Mouse (Mus musculus): ENCODE results near the gene Arhgap17. TPM values are rescaled to one million over a fixed set of nuclear protein-coding genes. Genes with fewer than 3 reads are reported as not detected.

Gene Arhgap17
- total and polyA plus RNA-seq, 3 experiments: 6.7 to 56.1 (median 7.4) TPM

GRCm38 (mm10) chr7:123354851-123355250, 14.9 kb downstream of the Arhgap17 start:
- Histone ChIP-seq H3K4me2 (ENCODE audit: insufficient read depth, low read depth, poor library complexity, severe bottlenecking) (peak overlapping the region; percentile 78), H3K36me3 (replicated peaks in 1 of 2; ENCODE audit: control insufficient read depth in 1 of 2, insufficient read depth in 1 of 2, low read length in 1 of 2) (peaks cover 0 to 45% of the 10 kb centered on the region in 2 experiments), H3K9me3 (replicated peaks; ENCODE audit: low read length) (peaks cover 5% of the 10 kb centered on the region), H3K4me1 (ENCODE audit: control insufficient read depth in 1 of 2, insufficient read depth in 2 of 2) (peaks cover 35 to 94% of the 10 kb centered on the region in 2 experiments), H3K9ac (ENCODE audit: insufficient read depth, low read depth) (0 out of 2 replicates have a peak overlapping the region, but pooled peaks have one; percentile 34), H3K27me3 (replicated peaks) (no peaks in the 10 kb centered on the region), H3K4me3 (replicated peaks in 1 of 3; ENCODE audit: low read depth in 2 of 3, low read length in 2 of 3, poor library complexity in 1 of 3) (no peak overlapping the region), H3K27ac (ENCODE audit: insufficient read depth, low read depth) (peak overlapping the region; percentile 97; the same call in 1 of the 2 replicates), H3K79me2 (replicated peaks; ENCODE audit: control insufficient read depth, extremely low read depth, insufficient read depth, poor library complexity, severe bottlenecking) (peaks cover 53% of the 10 kb centered on the region)
- TF ChIP-seq ZNF384 (IDR thresholded peaks at IDR 0.05; ENCODE audit: low read depth, low read length) (no peak), RCOR1 (conservative IDR thresholded peaks at IDR 0.05; ENCODE audit: low read depth, low read length) (no peak), ETS1 (conservative IDR thresholded peaks at IDR 0.05; ENCODE audit: low read depth, low read length) (no peak), POLR2A (IDR thresholded peaks at IDR 0.05; ENCODE audit: low read depth, low read length) (no peak), ZC3H11A (IDR thresholded peaks at IDR 0.05; ENCODE audit: low read depth, low read length) (no peak), E2F4 (IDR thresholded peaks at IDR 0.05; ENCODE audit: insufficient replicate concordance, low read depth, low read length) (no peak), MAZ (IDR thresholded peaks at IDR 0.05; ENCODE audit: low read depth, low read length) (no peak), BHLHE40 (IDR thresholded peaks at IDR 0.05; ENCODE audit: low read depth, low read length) (no peak), ELF1 (IDR thresholded peaks at IDR 0.05; ENCODE audit: low read depth, low read length) (no peak), JUND (conservative IDR thresholded peaks at IDR 0.05; ENCODE audit: low read depth, low read length) (no peak), JUN (IDR thresholded peaks at IDR 0.05; ENCODE audit: insufficient read depth, low read depth, low read length) (no peak), NRF1 (IDR thresholded peaks at IDR 0.05; ENCODE audit: low read depth, low read length) (no peak)
- dilution Hi-C loops (cut with MboI; ENCODE audit: extremely low pct_ligation_motif_present, extremely low pct_unique_long_range_greater_than_20kb, low sequenced_read_pairs): no loop called here
- in situ Hi-C loops (cut with MboI; ENCODE audit: low pct_ligation_motif_present, low pct_unique_long_range_greater_than_20kb, low sequenced_read_pairs): no loop called here
- DNase-seq (ENCODE audit: extremely low read depth): no peak

DNA sequence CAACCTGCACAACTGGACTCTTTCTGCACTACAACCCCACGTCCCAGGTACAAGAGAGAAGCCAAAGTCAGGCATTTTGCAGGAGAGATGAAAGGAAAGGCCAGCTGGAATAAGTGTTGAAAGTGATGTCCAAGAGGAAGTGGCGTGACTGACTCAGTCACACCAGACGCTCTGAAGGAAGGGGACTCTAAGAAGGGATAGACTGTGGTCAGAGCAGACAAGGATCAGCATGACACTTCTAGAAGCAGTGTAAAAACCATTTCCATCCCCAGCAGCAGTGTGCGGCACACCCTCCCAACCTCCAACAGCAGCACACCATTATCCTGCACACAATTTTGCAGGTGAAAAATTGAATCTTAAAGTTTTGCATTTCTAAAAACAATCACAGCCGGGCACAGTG, 15.3 kb downstream of the Arhgap17 start:
- TF ChIP-seq NRF1 (IDR thresholded peaks at IDR 0.05; ENCODE audit: low read depth, low read length): no peak
- no peak for TF ChIP-seq MEF2A (IDR thresholded peaks at IDR 0.05; ENCODE audit: borderline replicate concordance, low read depth, low read length)
- TF ChIP-seq TBP (conservative IDR thresholded peaks at IDR 0.05; ENCODE audit: low read depth, low read length): no peak
- TF ChIP-seq SMC3 (IDR thresholded peaks at IDR 0.05; ENCODE audit: low read depth, low read length): no peak
- no peak for TF ChIP-seq ZC3H11A (IDR thresholded peaks at IDR 0.05; ENCODE audit: low read depth, low read length)
- no peak for TF ChIP-seq ZKSCAN1 (IDR thresholded peaks at IDR 0.05; ENCODE audit: borderline replicate concordance, low read depth, low read length)
- DNase-seq (ENCODE audit: extremely low read depth): no peak
- Histone ChIP-seq H3K4me2 (ENCODE audit: insufficient read depth, low read depth, poor library complexity, severe bottlenecking) (peak overlapping the region; percentile 78), H3K27me3 (replicated peaks) (no peaks in the 10 kb centered on the region), H3K4me1 (ENCODE audit: control insufficient read depth in 1 of 2, insufficient read depth in 2 of 2) (peaks cover 32 to 94% of the 10 kb centered on the region in 2 experiments), H3K4me3 (replicated peaks in 1 of 3; ENCODE audit: low read depth in 2 of 3, low read length in 2 of 3, poor library complexity in 1 of 3) (no peak overlapping the region), H3K27ac (ENCODE audit: insufficient read depth, low read depth) (no peak overlapping the region; the same call in 1 of the 2 replicates), H3K9ac (ENCODE audit: insufficient read depth, low read depth) (no peak overlapping the region), H3K9me3 (replicated peaks; ENCODE audit: low read length) (peaks cover 5% of the 10 kb centered on the region), H3K36me3 (replicated peaks in 1 of 2; ENCODE audit: control insufficient read depth in 1 of 2, insufficient read depth in 1 of 2, low read length in 1 of 2) (peaks cover 0 to 45% of the 10 kb centered on the region in 2 experiments), H3K79me2 (replicated peaks; ENCODE audit: control insufficient read depth, extremely low read depth, insufficient read depth, poor library complexity, severe bottlenecking) (peaks cover 53% of the 10 kb centered on the region)
- in situ Hi-C loops (cut with MboI; ENCODE audit: low pct_ligation_motif_present, low pct_unique_long_range_greater_than_20kb, low sequenced_read_pairs) (no loop called here), dilution Hi-C loops (cut with MboI; ENCODE audit: extremely low pct_ligation_motif_present, extremely low pct_unique_long_range_greater_than_20kb, low sequenced_read_pairs) (no loop called here)

All from CH12.LX (cell line).